Mouse (Mus musculus) heart, embryonic 12.5 days (tissue): Measurements from ENCODE around the gene Yjefn3. TPM values are rescaled to one million over a fixed set of nuclear protein-coding genes. Genes with fewer than 3 reads are reported as not detected.

Source experiments
- ATAC-seq: fragments of 200-750 bp; cut with Nextera tagmentation; 2 replicates; pipeline ENCODE4 v1.8.0; 2017; ENCODE audit warnings: moderate TSS enrichment, moderate library complexity; ENCODE audit not compliant: insufficient number of reproducible peaks, low FRiP score
- H3K27ac ChIP-seq: fragments of 300-500 bp; sonication (generic); 2 replicates; pipeline ENCODE4 v1.5.1; 2016; ENCODE audit warnings: mild to moderate bottlenecking, moderate library complexity; ENCODE audit not compliant: poor library complexity, severe bottlenecking
- H3K27me3 ChIP-seq: fragments of 300-500 bp; sonication (generic); replicated peaks from 2 replicates; pipeline ENCODE4 v1.6.1; 2016; ENCODE audit warnings: mild to moderate bottlenecking, moderate library complexity
- H3K36me3 ChIP-seq: fragments of 300-500 bp; sonication (generic); 2 replicates; pipeline ENCODE4 v1.6.1; 2016; ENCODE audit warnings: mild to moderate bottlenecking, moderate library complexity
- H3K4me1 ChIP-seq: fragments of 300-500 bp; sonication (generic); replicated peaks from 2 replicates; pipeline ENCODE4 v1.6.1; 2016; ENCODE audit warnings: mild to moderate bottlenecking
- H3K4me2 ChIP-seq: fragments of 300-500 bp; sonication (generic); 2 replicates; pipeline ENCODE4 v1.6.1; 2016; ENCODE audit warnings: mild to moderate bottlenecking, moderate library complexity
- H3K4me3 ChIP-seq: fragments of 300-500 bp; sonication (generic); 2 replicates; pipeline ENCODE4 v1.5.1; 2016; ENCODE audit warnings: mild to moderate bottlenecking
- H3K9ac ChIP-seq: fragments of 300-500 bp; sonication (generic); 2 replicates; pipeline ENCODE4 v1.6.1; 2016; ENCODE audit warnings: mild to moderate bottlenecking, moderate library complexity
- H3K9me3 ChIP-seq: fragments of 300-500 bp; sonication (generic); replicated peaks from 2 replicates; pipeline ENCODE4 v1.6.1; 2016; ENCODE audit warnings: mild to moderate bottlenecking, moderate library complexity
- WGBS: fragments of 180-500 bp; shearing (Covaris S2); methylation state at CpG from one replicate; pipeline ENCODE4 v1.1.7; 2016; 5-methylcytosine and 5-hydroxymethylcytosine counted together
- polyA plus RNA-seq: library from polyadenylated mRNA; unstranded; fragments of >200 nt; fragmentation: Nextera tagmentation; extraction: Ambion mirVana; gene quantifications from 2 replicates; pipeline ENCODE4 v1.2.1, GENCODE M21; 2016

The Yjefn3 gene
- polyA plus RNA-seq, 1 experiment from 2014 or later, result 8.9 TPM

GRCm38 (mm10) chr8:69907106-69907505 lies 4.6 kb upstream of the Yjefn3 start:
- H3K4me2 ChIP-seq, result no peak overlapping the region
- H3K36me3 ChIP-seq, result peaks cover 46% of the 10 kb centered on the region
- H3K4me1 ChIP-seq, result peaks cover 15% of the 10 kb centered on the region; the same call in 1 of the 2 replicates
- H3K27me3 ChIP-seq, result no peaks in the 10 kb centered on the region
- H3K9ac ChIP-seq, result no peak overlapping the region; the same call in 1 of the 2 replicates
- WGBS, result 74% methylated on average over 2 of the region's 2 CpGs
- H3K9me3 ChIP-seq, result no peaks in the 10 kb centered on the region
- H3K27ac ChIP-seq, result no peak overlapping the region
- no peak for ATAC-seq
- no peak overlapping the region for H3K4me3 ChIP-seq

DNA sequence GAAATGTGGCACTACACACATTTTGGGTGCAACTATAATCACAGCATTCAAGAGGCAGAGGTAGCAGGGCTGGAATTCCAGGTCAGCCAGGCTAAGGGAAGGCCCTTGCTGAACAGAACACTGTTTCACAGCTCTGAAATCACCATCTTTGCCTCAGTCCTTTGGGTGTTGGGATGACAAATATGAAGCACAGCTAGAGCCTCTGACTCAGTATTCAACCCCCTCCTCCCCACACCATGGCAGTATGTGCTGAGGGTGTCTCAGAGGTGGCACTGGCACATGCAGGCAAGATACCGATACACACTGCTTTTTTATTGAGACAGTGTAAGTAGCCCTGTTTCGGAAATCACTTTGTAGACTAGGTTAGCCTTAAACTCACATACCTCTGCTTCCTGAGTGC lies 3.7 kb upstream of the Yjefn3 start:
- H3K4me3 ChIP-seq, result no peak overlapping the region
- no peak overlapping the region for H3K27ac ChIP-seq
- H3K4me1 ChIP-seq, result peaks cover 20% of the 10 kb centered on the region; the same call in 1 of the 2 replicates
- H3K9ac ChIP-seq, result no peak overlapping the region
- no peak for ATAC-seq
- H3K9me3 ChIP-seq, result no peaks in the 10 kb centered on the region
- WGBS, result 94% methylated on average over 2 of the region's 2 CpGs
- peaks cover 38% of the 10 kb centered on the region for H3K36me3 ChIP-seq
- H3K4me2 ChIP-seq, result no peak overlapping the region
- no peaks in the 10 kb centered on the region for H3K27me3 ChIP-seq

DNA sequence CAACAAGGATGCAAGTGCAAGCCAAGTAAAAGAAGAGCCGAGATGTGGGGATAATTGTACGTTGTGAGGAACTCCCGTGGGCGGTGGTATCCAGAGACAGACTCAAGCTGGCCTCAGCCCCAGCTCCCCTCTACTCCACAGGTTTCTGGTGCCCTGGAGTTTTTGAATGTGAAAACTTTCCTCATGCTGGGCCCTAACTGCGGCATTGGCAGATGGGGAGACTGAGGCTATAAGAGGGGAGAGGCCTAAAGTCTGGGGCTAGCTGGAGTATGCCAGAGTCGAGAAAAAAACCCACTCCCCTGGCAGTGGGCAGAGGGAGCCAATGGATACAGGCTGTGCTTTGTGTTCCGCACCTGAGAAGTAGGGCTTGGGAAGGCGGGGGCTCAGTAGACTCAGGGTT lies 1.6 kb upstream of the Yjefn3 start:
- ATAC-seq, result no peak

DNA sequence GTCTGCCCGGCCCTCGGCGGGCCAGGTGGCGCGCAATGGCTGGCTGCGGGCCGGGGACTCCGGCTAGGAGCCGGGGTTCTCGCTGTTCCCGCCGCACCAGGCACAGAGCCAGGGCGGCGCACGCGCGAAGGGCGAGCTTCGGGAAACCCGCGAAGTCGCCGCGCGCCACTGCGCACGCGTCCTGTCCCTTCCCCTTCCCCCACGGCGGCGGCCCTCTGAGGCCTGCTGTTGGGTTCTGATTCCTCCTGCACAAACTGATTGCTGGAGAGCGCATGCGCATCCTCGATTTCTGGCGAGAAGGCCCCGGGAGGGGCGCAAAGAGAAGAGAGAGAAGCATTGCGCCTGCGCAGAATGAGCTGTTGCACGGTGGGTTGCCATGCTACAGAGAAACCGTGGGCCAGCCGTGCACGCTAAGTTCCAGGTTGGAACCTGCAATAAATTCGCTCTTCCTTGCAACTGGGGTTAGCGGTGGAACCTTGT lies 591 bp upstream of the Yjefn3 start:
- Histone ChIP-seq H3K27me3 (no peaks in the 10 kb centered on the region), H3K27ac (peak overlapping the region; percentile 93), H3K4me3 (peak overlapping the region; percentile 84), H3K4me1 (peaks cover 34% of the 10 kb centered on the region), H3K9ac (peak overlapping the region; percentile 68), H3K9me3 (no peaks in the 10 kb centered on the region), H3K36me3 (peaks cover 20% of the 10 kb centered on the region), H3K4me2 (peak overlapping the region; percentile 90)
- ATAC-seq, result peak; percentile 91
- under 1% methylated on average over 45 of the region's 45 CpGs for WGBS

More for the DNA sequence above, 1.6 kb upstream of the Yjefn3 start:
- Histone ChIP-seq H3K4me3 (no peak overlapping the region), H3K27me3 (no peaks in the 10 kb centered on the region), H3K36me3 (peaks cover 20% of the 10 kb centered on the region), H3K4me1 (peaks cover 32% of the 10 kb centered on the region), H3K27ac (no peak overlapping the region), H3K9me3 (no peaks in the 10 kb centered on the region), H3K4me2 (peak overlapping the region; percentile 90), H3K9ac (no peak overlapping the region)
- 68% methylated on average over 8 of the region's 8 CpGs for WGBS

DNA sequence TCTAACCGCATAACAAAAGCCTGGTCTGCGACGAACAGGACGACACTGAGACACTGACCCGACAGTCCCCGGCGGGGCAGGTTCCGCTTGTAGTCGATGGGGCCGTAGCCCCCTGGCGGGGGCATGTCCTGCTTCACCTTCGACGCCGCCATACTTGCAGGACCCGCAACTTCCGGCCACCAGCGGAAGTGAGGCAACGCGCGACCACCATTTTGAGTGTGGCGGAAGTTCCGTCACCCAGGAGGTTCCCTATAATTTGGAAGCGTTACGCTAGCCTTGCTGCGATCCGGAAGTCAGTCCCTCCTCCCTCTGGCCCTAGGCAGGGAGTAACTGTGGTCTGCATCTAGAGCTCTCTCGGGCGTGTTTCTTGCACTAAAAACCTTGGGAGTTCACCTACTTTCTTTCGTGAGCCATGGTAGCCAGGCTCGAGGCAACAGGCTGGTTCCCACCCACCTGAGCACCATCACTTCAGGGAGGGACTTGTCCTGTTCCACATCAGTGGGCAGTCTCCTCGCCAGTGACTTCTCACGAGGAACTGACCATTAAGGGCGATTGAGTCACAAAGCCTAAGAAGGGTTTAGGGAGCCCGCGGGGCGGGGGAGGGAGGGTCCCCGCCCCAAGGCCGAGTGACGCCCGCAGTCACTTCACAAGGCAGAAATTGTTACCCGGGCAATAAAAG lies 889 bp downstream of the Yjefn3 start:
- no peaks in the 10 kb centered on the region for H3K9me3 ChIP-seq
- peak overlapping the region; percentile 93 for H3K27ac ChIP-seq
- H3K27me3 ChIP-seq, result no peaks in the 10 kb centered on the region
- ATAC-seq, result peak; percentile 75
- peak overlapping the region; percentile 90 for H3K4me2 ChIP-seq
- peaks cover 49% of the 10 kb centered on the region for H3K4me1 ChIP-seq
- 2% methylated on average over 41 of the region's 41 CpGs for WGBS
- peaks cover 22% of the 10 kb centered on the region for H3K36me3 ChIP-seq
- peak overlapping the region; percentile 84 for H3K4me3 ChIP-seq
- H3K9ac ChIP-seq, result peak overlapping the region; percentile 84

DNA sequence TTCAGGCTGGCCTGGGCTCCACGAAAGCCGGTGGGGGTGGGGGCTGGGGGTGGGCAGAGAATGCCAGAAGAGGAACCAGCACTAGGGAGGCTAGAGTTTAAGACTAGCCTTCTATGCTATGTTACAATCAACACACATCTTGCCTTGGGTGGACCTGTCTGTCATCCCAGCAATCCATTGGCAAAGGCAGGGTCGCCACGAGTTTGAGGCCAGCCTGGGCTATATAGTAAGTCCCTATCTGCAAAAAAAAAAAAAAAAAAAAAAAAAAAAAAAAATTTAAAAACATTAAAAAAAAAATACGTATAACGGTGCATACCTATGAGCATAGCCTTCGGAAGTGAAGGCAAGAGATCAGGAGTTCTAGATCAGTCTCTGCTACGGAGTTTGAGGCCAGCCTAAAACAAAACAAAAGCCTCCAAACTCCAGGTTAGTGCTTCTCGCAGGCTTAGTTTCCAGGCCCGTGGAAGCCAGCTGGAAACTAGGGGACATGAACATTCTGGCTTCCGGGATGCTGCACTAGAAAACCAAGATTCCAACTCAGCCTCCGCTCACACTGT lies 1.5 kb downstream of the Yjefn3 start:
- peaks cover 29% of the 10 kb centered on the region for H3K36me3 ChIP-seq

GRCm38 (mm10) chr8:69899876-69900275 lies 2.6 kb downstream of the Yjefn3 start:
- WGBS, result 87% methylated on average over 2 of the region's 2 CpGs
- ATAC-seq, result no peak
- H3K27me3 ChIP-seq, result no peaks in the 10 kb centered on the region
- peak overlapping the region; percentile 90 for H3K4me2 ChIP-seq
- peaks cover 29% of the 10 kb centered on the region for H3K36me3 ChIP-seq
- H3K4me1 ChIP-seq, result peaks cover 62% of the 10 kb centered on the region
- H3K9me3 ChIP-seq, result no peaks in the 10 kb centered on the region
- no peak overlapping the region for H3K9ac ChIP-seq
- H3K27ac ChIP-seq, result no peak overlapping the region
- H3K4me3 ChIP-seq, result no peak overlapping the region

More for the DNA sequence above, 1.5 kb downstream of the Yjefn3 start:
- ATAC-seq, result no peak; the same call in 1 of the 2 replicates
- peaks cover 51% of the 10 kb centered on the region for H3K4me1 ChIP-seq
- peak overlapping the region; percentile 93 for H3K27ac ChIP-seq
- H3K4me3 ChIP-seq, result peak overlapping the region; percentile 84
- peak overlapping the region; percentile 90 for H3K4me2 ChIP-seq
- no peaks in the 10 kb centered on the region for H3K27me3 ChIP-seq
- peak overlapping the region; percentile 84 for H3K9ac ChIP-seq
- WGBS, result 14% methylated on average over 12 of the region's 12 CpGs
- H3K9me3 ChIP-seq, result no peaks in the 10 kb centered on the region

- Histone ChIP-seq H3K4me1 (peaks cover 72% of the 10 kb centered on the region), H3K27ac (no peak overlapping the region), H3K9ac (no peak overlapping the region), H3K4me2 (no peak overlapping the region), H3K27me3 (no peaks in the 10 kb centered on the region), H3K9me3 (no peaks in the 10 kb centered on the region), H3K36me3 (peaks cover 46% of the 10 kb centered on the region), H3K4me3 (no peak overlapping the region)
- WGBS, result 87% methylated on average over 6 of the region's 6 CpGs
- no peak for ATAC-seq
These were observed 4.7 kb downstream of the Yjefn3 start for GRCm38 (mm10) chr8:69897857-69898256.

- Histone ChIP-seq H3K27me3 (0 out of 2 replicates have a peak, but pooled peaks cover 5% of the 10 kb centered on the region), H3K4me1 (peaks cover 61% of the 10 kb centered on the region), H3K27ac (no peak overlapping the region), H3K9me3 (no peaks in the 10 kb centered on the region), H3K4me3 (no peak overlapping the region), H3K4me2 (no peak overlapping the region), H3K9ac (0 out of 2 replicates have a peak overlapping the region, but pooled peaks have one; percentile 32), H3K36me3 (peaks cover 57% of the 10 kb centered on the region)
- ATAC-seq, result no peak
- 74% methylated on average over 4 of the region's 4 CpGs for WGBS
These were observed 6.6 kb downstream of the Yjefn3 start for GRCm38 (mm10) chr8:69895772-69896451.

GRCm38 (mm10) chr8:69894836-69895332 lies 7.6 kb downstream of the Yjefn3 start:
- WGBS, result 58% methylated on average over 6 of the region's 6 CpGs
- Histone ChIP-seq H3K4me1 (peaks cover 55% of the 10 kb centered on the region), H3K4me2 (no peak overlapping the region), H3K27ac (no peak overlapping the region), H3K9me3 (no peaks in the 10 kb centered on the region), H3K27me3 (peaks cover 15% of the 10 kb centered on the region), H3K4me3 (no peak overlapping the region), H3K36me3 (peaks cover 57% of the 10 kb centered on the region), H3K9ac (no peak overlapping the region)
- ATAC-seq, result no peak

- Histone ChIP-seq H3K4me3 (no peak overlapping the region), H3K27me3 (peaks cover 25% of the 10 kb centered on the region), H3K36me3 (peaks cover 51% of the 10 kb centered on the region), H3K9me3 (no peaks in the 10 kb centered on the region), H3K4me2 (no peak overlapping the region), H3K4me1 (peaks cover 62% of the 10 kb centered on the region), H3K27ac (no peak overlapping the region), H3K9ac (no peak overlapping the region)
- WGBS, result 50% methylated on average over 17 of the region's 17 CpGs
- no peak for ATAC-seq
These were observed 8.6 kb downstream of the Yjefn3 start for GRCm38 (mm10) chr8:69893863-69894262.
